In the genomic region with DNA sequence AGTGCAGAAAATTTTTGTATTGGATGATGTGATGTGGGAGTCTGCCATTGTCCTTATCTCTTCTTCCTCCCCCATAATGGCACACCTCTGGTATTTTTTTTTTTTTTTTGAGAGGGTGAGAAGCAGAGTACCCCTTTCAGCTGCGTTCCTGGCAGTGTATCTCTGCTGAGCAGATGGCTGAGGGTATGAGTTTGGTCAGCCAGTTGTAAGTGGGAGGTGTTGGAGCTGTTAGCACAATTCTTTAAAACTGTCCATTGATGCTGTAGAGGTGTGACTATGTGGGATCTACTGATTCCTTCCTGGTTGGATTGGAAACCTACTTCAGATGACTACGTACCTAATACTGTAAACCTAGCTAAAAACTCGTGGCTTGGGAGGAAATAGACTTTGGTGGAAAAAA, we compare ENCODE assay signal across 15 mouse cellular contexts. TPM values are rescaled to one million over a fixed set of nuclear protein-coding genes. Genes with fewer than 3 reads are reported as not detected.
DNase-seq lines count a peak whose midpoint lies in the region.
"Had no signal": no experiment of that assay in that cellular context is flagged by ENCODE, and none has a peak within 500 bp of the region (broad histone marks: within the 10 kb centered on the region; RNA-seq: fewer than 3 reads in every experiment).

No protein-coding gene starts in this region.

- intact Hi-C loops in left cerebral cortex, postnatal 14 days (cut with DNase I), result no loop called here

- peak; percentile 20 for DNase-seq in right cerebral cortex, adult 18-20 months
- DNase-seq in right cerebral cortex, postnatal 36 days (ENCODE audit: low spot score in 2 of 2), result no peak
- DNase-seq in brain, adult 2 months (ENCODE audit: low read depth, low spot score), result peak; percentile 60
- no peak for DNase-seq in kidney, adult 18-20 months
- DNase-seq in left cerebral cortex, postnatal 14 days (ENCODE audit: low spot score in 2 of 2), result no peak
- DNase-seq: adrenal gland, adult 8-10 months; adrenal gland, postnatal 14 days; adrenal gland, postnatal 36 days; cerebellum, adult 11 months; cerebellum, adult 18-20 months; cerebellum, adult 8-10 months; cerebellum, adult 9-11 months; cerebellum, postnatal 14 days; cerebellum, postnatal 36 days; embryo, embryonic 11 days had no signal

RNA-seq across cellular contexts. Expression of a gene that starts 10.3 kb away (rescaled TPM):
- total RNA-seq in left cerebral cortex, postnatal 14 days (2021), result 10 to 100 TPM; 10.6 to 12.0 TPM

Comparison
In these comparisons a context has a peak if more than half of its experiments do, and no peak if none do; other contexts are left out.
1. DNase-seq: peak in right cerebral cortex, adult 18-20 months (single experiment) and brain, adult 2 months (single experiment); none in right cerebral cortex, postnatal 36 days (0 of 2), kidney, adult 18-20 months (single experiment) and left cerebral cortex, postnatal 14 days (0 of 2).